Mouse (Mus musculus) heart, embryonic 15.5 days (tissue): ENCODE results near the gene Amn. TPM values are rescaled to one million over a fixed set of nuclear protein-coding genes. Genes with fewer than 3 reads are reported as not detected.

Experiments used
- ATAC-seq: fragments of 200-750 bp; cut with Nextera tagmentation; replicated peaks from 2 replicates; pipeline ENCODE4 v1.8.0; 2017; ENCODE audit warnings: low read depth, moderate TSS enrichment; ENCODE audit not compliant: insufficient number of reproducible peaks, insufficient read depth, low FRiP score
- H3K27ac ChIP-seq: fragments of 300-500 bp; sonication (generic); 2 replicates; pipeline ENCODE4 v1.5.1; 2015; ENCODE audit warnings: mild to moderate bottlenecking, inconsistent platforms
- H3K27me3 ChIP-seq: fragments of 300-500 bp; sonication (generic); 2 replicates; pipeline ENCODE4 v1.6.1; 2015; ENCODE audit warnings: inconsistent platforms
- H3K36me3 ChIP-seq: fragments of 300-500 bp; sonication (generic); 2 replicates; pipeline ENCODE4 v1.6.1; 2015; ENCODE audit warnings: mild to moderate bottlenecking, inconsistent platforms
- H3K4me1 ChIP-seq: fragments of 300-500 bp; sonication (generic); replicated peaks from 2 replicates; pipeline ENCODE4 v1.6.1; 2015; ENCODE audit warnings: inconsistent platforms
- H3K4me2 ChIP-seq: fragments of 300-500 bp; sonication (generic); 2 replicates; pipeline ENCODE4 v1.6.1; 2015; ENCODE audit warnings: inconsistent platforms, mild to moderate bottlenecking, moderate library complexity
- H3K4me3 ChIP-seq: fragments of 300-500 bp; sonication (generic); 2 replicates; pipeline ENCODE4 v1.5.1; 2015; ENCODE audit warnings: mild to moderate bottlenecking, inconsistent platforms
- H3K9ac ChIP-seq: fragments of 300-500 bp; sonication (generic); 2 replicates; pipeline ENCODE4 v1.6.1; 2015; ENCODE audit warnings: mild to moderate bottlenecking, inconsistent platforms
- H3K9me3 ChIP-seq: fragments of 300-500 bp; sonication (generic); replicated peaks from 2 replicates; pipeline ENCODE4 v1.6.1; 2016; ENCODE audit warnings: inconsistent platforms
- WGBS: fragments of 180-500 bp; shearing (Covaris S2); methylation state at CpG from one replicate; pipeline ENCODE4 v1.1.7; 2015; ENCODE audit warnings: mixed read lengths; 5-methylcytosine and 5-hydroxymethylcytosine counted together
- polyA plus RNA-seq: library from polyadenylated mRNA; unstranded; fragments of >200 nt; fragmentation: Nextera tagmentation; extraction: Ambion mirVana; gene quantifications from 2 replicates; pipeline ENCODE4 v1.2.1, GENCODE M21; 2015

The Amn gene
- polyA plus RNA-seq: 1.4 and 2.0 TPM in 2 replicates

DNA sequence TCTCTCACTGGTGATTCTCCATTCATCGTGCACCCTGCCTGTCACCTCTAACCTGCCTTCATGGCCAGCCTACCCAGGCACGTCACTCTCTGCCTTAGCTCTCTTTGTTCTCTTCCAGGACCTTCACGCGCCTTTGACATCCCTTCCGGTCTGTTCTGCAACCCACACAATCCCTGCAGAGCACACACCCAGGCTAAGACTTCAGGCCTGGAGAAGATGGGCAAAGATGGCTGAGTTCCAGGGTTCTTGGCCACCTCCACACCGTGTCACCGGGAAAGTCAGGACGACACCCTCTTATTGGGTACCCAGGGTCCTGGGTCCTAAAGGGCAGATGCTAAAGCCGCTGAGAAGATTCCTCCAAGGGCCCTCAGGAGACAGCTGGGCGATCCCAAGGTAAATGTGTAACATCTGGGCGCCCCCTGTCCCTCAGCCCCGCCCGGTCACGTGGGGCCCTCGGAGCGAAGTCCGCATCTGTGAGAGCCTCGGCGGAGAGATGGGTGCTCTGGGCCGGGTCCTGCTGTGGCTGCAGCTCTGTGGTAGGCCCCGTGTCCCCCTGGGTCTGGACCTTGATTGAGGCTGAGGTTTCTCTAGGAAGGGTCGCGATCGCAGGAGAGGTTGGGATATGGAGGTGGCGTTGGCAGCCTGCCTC, at the start of gene Amn:
Amn (plus strand) TSS at position 467 of the 649 bp plus-strand sequence.
- H3K4me2 ChIP-seq: peak within 1 kb of the TSS; percentile 41
- peak within 1 kb of the TSS; percentile 21 for H3K4me3 ChIP-seq
- H3K9me3 ChIP-seq: no peaks in the 10 kb centered on the region
- WGBS: 20% methylated on average over 25 of the region's 25 CpGs
- H3K27me3 ChIP-seq: peaks cover 71% of the 10 kb centered on the region
- no peaks in the 10 kb centered on the region for H3K36me3 ChIP-seq
- H3K9ac ChIP-seq: no peak within 1 kb of the TSS
- H3K27ac ChIP-seq: no peak within 1 kb of the TSS
- no peak for ATAC-seq
- peaks cover 35% of the 10 kb centered on the region for H3K4me1 ChIP-seq

DNA sequence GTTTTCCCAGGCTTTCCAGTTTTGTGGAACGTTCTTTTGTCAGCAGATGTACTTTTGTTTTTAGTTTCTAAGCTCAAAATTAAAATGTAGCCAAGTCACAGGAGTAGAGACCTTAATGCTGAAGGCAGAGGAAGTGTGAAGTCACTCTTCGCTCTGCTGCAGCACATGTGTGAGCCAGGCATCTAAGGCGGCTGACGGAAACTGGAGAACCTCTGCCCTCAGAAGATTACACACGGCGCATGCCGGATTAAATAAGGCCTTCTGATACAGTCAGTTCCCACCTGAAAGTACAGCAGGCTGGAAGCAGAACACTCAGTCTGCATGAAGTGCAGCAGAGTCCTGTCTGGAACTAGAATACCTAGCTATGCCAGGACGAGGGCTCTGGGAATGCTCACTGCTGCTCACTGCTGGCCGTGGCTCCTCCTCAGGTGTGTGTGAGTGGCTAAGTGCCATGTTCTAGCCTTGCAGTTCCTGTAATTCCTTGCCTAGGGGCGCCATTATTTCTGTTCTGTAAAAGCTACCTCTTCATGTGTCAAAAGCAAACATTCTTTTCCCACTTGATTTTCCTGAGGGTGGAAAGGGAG, 45.6 kb upstream of the Amn start:
- Histone ChIP-seq H3K27ac (no peak overlapping the region), H3K4me1 (peaks cover 5% of the 10 kb centered on the region), H3K9me3 (no peaks in the 10 kb centered on the region), H3K4me3 (no peak overlapping the region), H3K27me3 (no peaks in the 10 kb centered on the region), H3K36me3 (peaks cover 15% of the 10 kb centered on the region), H3K9ac (no peak overlapping the region), H3K4me2 (no peak overlapping the region)
- WGBS: 58% methylated on average over 10 of the region's 10 CpGs
- no peak for ATAC-seq

DNA sequence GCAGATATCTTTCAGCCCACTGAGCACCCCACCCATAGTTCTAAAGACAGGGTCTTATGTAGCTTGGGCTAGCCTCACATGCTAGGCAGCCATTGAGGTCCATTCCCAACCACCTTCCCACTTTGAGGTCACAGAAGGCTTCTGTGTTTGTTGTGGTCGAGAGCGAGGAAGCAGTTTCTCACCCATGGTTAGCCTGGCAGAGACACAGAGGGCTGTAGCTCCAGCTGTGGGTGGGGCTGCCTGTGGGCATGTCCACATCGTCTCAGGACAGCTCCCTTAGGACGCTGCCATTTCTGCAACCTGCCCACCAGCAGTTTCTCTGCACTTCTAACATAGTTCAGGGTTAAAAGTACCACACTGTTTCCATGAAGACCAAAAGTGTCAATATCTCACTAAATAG, 43.5 kb upstream of the Amn start:
- 74% methylated on average over 4 of the region's 4 CpGs for WGBS
- Histone ChIP-seq H3K27ac (no peak overlapping the region), H3K36me3 (peaks cover 1% of the 10 kb centered on the region; the same call in 1 of the 2 replicates), H3K4me2 (no peak overlapping the region), H3K4me1 (peaks cover 5% of the 10 kb centered on the region), H3K4me3 (no peak overlapping the region), H3K9me3 (no peaks in the 10 kb centered on the region), H3K9ac (no peak overlapping the region), H3K27me3 (no peaks in the 10 kb centered on the region)
- no peak for ATAC-seq

DNA sequence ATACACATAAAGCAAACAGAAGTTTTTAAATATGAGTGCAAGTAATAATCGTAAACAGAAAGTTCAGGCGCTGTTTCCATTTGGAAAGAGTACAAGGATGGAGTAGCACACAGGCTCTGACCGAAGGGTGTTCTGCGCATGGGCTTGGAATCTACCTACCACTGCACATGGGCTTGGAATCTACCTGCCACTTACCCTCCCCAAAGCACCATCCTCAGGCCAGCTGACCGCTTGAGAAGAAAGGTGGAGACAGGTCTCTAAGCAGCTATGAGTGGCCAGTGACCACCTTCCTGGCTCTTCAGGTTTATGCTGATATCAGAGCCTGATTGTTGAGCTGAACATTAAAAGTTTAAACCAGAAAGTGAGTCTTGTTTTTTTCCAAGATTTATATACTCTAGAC, 42.4 kb upstream of the Amn start:
- Histone ChIP-seq H3K4me2 (no peak overlapping the region), H3K36me3 (no peaks in the 10 kb centered on the region), H3K4me3 (no peak overlapping the region), H3K27ac (no peak overlapping the region), H3K9ac (no peak overlapping the region), H3K4me1 (peaks cover 5% of the 10 kb centered on the region), H3K9me3 (no peaks in the 10 kb centered on the region), H3K27me3 (no peaks in the 10 kb centered on the region)
- no peak for ATAC-seq
- WGBS: 94% methylated on average over 5 of the region's 5 CpGs

DNA sequence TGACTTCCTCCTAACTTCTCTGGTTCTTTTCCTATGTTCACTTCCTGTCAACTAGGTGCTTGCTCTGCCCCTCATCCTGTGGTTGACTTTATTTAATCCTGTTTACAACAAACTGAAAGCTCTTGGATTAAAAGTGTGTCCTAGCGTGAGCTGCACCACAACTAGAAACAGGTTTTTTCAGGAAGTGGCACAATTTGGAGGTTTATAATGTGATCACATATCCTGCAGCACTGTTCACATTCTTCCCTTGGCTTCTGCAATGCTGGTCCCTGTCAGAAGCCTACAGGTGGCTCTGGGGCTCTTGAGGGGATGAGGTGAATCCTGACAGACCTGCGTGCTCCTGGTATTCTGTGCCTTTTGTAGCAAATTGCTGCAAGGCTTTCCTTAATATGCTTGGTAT, 40.1 kb upstream of the Amn start:
- H3K36me3 ChIP-seq: no peaks in the 10 kb centered on the region
- ATAC-seq: no peak
- no peak overlapping the region for H3K27ac ChIP-seq
- H3K4me3 ChIP-seq: no peak overlapping the region
- no peaks in the 10 kb centered on the region for H3K9me3 ChIP-seq
- H3K4me1 ChIP-seq: peaks cover 12% of the 10 kb centered on the region
- WGBS: 79% methylated on average over 2 of the region's 2 CpGs
- H3K9ac ChIP-seq: no peak overlapping the region
- H3K4me2 ChIP-seq: no peak overlapping the region
- H3K27me3 ChIP-seq: no peaks in the 10 kb centered on the region

DNA sequence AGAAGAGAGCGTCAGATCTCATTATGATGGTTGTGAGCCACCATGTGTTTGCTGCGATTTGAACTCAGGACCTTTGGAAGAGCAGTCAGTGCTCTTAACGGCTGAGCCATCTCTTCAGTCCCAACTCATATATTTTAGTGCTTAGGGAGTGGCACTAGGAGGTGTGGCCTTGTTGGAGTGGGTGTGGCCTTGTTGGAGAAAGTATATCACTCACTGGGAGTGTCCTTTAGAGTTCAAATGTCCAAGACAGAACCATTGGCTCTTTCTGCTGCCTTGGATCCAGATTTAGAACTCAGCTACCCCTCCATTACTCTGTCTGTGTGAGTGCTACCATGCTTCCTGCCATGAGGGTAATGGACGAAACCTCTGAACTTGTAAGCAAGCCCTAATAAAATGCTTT, 37.1 kb upstream of the Amn start:
- ATAC-seq: no peak
- Histone ChIP-seq H3K36me3 (no peaks in the 10 kb centered on the region), H3K27ac (no peak overlapping the region), H3K9ac (no peak overlapping the region), H3K4me1 (peaks cover 12% of the 10 kb centered on the region), H3K27me3 (no peaks in the 10 kb centered on the region), H3K9me3 (no peaks in the 10 kb centered on the region), H3K4me3 (no peak overlapping the region), H3K4me2 (no peak overlapping the region)
- 88% methylated on average over 4 of the region's 4 CpGs for WGBS

DNA sequence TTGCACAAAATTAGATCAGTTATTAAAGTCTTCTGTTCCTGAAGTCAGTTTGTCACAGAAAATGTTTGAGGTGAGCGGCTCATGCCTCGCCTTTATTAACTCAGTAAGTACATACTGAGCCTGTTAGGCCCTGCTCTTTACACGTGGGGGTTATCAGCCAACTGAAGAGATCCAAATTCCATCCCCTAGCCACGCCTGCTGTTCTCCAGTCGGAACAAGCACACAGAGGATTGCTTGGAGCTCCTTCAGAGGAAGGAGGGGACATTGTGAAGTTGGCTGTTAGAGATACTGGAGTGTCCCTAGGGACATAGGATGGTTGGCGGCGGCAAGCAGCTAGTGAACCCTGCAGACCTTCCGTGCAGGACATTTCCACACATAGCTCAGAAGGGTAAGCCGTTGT, 36.5 kb upstream of the Amn start:
- Histone ChIP-seq H3K36me3 (no peaks in the 10 kb centered on the region), H3K4me2 (no peak overlapping the region), H3K4me1 (peaks cover 12% of the 10 kb centered on the region), H3K4me3 (no peak overlapping the region), H3K27ac (no peak overlapping the region), H3K9ac (no peak overlapping the region), H3K27me3 (no peaks in the 10 kb centered on the region), H3K9me3 (no peaks in the 10 kb centered on the region)
- peak; percentile 66; the same call in 1 of the 2 replicates for ATAC-seq
- WGBS: 37% methylated on average over 9 of the region's 9 CpGs

DNA sequence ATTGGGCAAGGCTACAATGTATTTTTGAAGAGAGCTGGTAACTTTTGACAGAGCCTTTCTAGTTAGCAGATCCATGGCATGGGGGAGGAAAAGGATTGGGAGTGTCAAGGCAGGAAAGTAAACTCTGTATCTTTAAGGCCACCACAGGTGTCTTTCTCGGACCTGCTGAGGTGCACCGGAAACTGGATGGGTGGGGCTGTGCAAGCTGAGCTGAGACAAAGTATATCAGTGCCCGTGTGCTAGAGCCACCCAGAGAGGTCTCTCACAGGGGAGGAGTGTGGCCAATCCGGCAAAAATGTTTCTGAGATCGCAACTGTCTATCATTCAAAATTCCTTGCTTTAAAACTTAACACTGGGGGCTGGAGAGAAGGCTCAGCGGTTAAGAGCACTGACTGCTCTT, 35.3 kb upstream of the Amn start:
- no peak overlapping the region for H3K4me2 ChIP-seq
- H3K4me3 ChIP-seq: no peak overlapping the region
- H3K27ac ChIP-seq: no peak overlapping the region
- H3K27me3 ChIP-seq: no peaks in the 10 kb centered on the region
- H3K9me3 ChIP-seq: no peaks in the 10 kb centered on the region
- no peaks in the 10 kb centered on the region for H3K36me3 ChIP-seq
- H3K9ac ChIP-seq: no peak overlapping the region
- peaks cover 12% of the 10 kb centered on the region for H3K4me1 ChIP-seq
- 93% methylated on average over 6 of the region's 6 CpGs for WGBS
- ATAC-seq: no peak

DNA sequence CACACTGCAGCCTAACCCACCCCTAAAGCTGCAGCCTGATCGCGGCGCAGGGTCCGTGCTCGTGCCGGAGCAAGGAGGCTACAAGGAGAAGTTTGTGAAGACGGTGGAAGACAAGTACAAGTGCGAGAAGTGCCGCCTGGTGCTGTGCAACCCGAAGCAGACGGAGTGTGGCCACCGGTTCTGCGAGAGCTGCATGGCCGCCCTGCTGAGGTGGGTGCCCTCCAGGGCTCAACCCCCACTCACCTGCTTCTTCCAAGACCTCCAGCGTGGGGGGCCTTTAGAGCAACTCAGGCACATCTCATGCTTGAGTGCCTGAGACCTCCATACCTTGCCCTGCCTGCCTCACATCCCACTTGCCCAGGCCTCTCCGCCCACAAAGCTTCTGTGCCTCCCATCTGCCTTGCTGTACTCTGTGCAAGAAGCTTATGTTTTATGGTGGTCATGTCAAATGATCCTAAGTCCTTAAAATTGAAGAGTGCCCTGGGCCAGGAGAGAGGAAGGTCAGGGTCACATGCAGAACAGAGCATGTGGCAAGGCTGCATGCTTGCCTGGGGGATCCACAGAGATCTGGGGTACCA, 33.2 kb upstream of the Amn start:
- H3K27me3 ChIP-seq: no peaks in the 10 kb centered on the region
- H3K27ac ChIP-seq: no peak overlapping the region
- no peak for ATAC-seq
- peaks cover 12% of the 10 kb centered on the region for H3K4me1 ChIP-seq
- no peaks in the 10 kb centered on the region for H3K9me3 ChIP-seq
- no peaks in the 10 kb centered on the region for H3K36me3 ChIP-seq
- WGBS: 92% methylated on average over 16 of the region's 16 CpGs
- H3K4me3 ChIP-seq: no peak overlapping the region
- H3K9ac ChIP-seq: no peak overlapping the region
- H3K4me2 ChIP-seq: no peak overlapping the region

DNA sequence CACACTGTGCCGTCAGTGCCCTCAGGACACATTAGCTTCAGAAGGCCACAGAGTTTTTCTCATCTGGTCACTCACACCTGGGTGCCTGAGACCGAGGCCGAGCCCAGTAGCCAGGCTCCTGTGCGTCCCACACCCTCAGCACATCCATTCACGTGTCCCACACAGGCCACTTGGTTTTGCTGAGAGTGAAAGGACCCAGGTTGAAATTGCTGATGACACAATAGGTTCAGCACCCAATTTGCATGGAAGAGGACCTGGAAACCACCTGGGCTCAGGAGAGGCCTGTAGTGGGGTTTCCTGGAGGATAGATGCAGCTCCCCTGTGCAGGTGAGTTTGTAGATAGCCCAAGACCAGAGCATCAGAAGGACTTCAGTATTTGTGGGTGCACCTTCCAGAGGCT, 32.5 kb upstream of the Amn start:
- Histone ChIP-seq H3K9ac (no peak overlapping the region), H3K4me2 (no peak overlapping the region), H3K9me3 (no peaks in the 10 kb centered on the region), H3K27me3 (no peaks in the 10 kb centered on the region), H3K27ac (peak overlapping the region; percentile 15; the same call in 1 of the 2 replicates), H3K4me1 (peaks cover 12% of the 10 kb centered on the region), H3K4me3 (no peak overlapping the region), H3K36me3 (no peaks in the 10 kb centered on the region)
- no peak for ATAC-seq
- 82% methylated on average over 5 of the region's 5 CpGs for WGBS

DNA sequence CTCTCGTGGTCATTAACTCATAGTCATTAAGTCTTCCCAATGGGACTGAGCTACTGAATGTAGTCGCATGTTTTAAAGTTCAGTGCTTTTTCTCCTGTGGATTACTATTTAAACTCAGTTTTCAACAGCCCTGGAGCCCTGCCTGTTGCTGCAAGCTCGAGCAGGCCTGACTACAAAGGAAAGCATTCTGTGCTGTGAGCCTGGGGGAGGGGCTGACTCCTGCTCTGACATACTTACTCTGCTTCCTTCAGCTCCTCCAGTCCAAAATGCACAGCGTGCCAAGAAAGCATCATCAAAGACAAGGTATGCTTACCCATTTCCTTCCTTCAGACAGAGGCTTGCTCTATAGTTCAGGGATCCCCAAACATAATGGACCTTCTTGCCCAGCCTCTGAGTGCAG, 32.1 kb upstream of the Amn start:
- Histone ChIP-seq H3K4me2 (no peak overlapping the region), H3K27ac (peak overlapping the region; percentile 15; the same call in 1 of the 2 replicates), H3K36me3 (peaks cover 3% of the 10 kb centered on the region; the same call in 1 of the 2 replicates), H3K4me1 (peaks cover 10% of the 10 kb centered on the region), H3K9ac (no peak overlapping the region), H3K9me3 (no peaks in the 10 kb centered on the region), H3K27me3 (no peaks in the 10 kb centered on the region), H3K4me3 (no peak overlapping the region)
- no peak for ATAC-seq
- 55% methylated on average over 4 of the region's 4 CpGs for whole genome bisulfite sequencing

DNA sequence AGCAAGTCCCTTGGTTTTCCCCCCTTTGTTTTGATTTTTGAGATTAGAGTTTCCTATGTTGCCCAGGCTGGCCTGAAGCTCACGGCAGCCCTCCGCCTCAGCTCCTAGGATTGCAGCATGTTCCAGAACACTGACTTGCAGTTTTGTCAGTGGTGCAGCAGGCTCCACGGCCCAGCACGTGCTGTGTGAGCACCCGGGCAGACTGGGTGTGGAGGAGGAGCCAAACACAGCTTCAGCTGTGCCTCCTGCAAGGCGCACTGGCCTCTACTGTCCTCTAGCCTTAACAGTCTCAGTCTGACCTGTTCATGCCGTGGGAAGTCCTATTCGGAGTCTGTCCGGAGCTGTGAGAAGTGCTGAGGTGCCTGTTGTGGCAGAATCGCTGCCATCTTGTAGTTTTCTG, 31.0 kb upstream of the Amn start:
- Histone ChIP-seq H3K4me1 (no peaks in the 10 kb centered on the region), H3K27me3 (no peaks in the 10 kb centered on the region), H3K9ac (no peak overlapping the region), H3K9me3 (no peaks in the 10 kb centered on the region), H3K4me2 (no peak overlapping the region), H3K36me3 (peaks cover 6% of the 10 kb centered on the region; the same call in 1 of the 2 replicates), H3K4me3 (no peak overlapping the region), H3K27ac (no peak overlapping the region)
- whole genome bisulfite sequencing: 89% methylated on average over 10 of the region's 10 CpGs
- no peak for ATAC-seq
